Mouse (Mus musculus) small intestine, adult 10 weeks (tissue): ENCODE measurements around the gene Il17d. TPM values are rescaled to one million over a fixed set of nuclear protein-coding genes. Genes with fewer than 3 reads are reported as not detected.

Source experiments
- polyA plus RNA-seq: library from polyadenylated mRNA; stranded (reverse); fragments of 350-450 nt; fragmentation: Illumina TruSeq; extraction: RNeasy Lipid Tissue Mini Kit (QIAGEN cat#74804); gene quantifications from one replicate; pipeline ENCODE4 v1.2.3, GENCODE M21; 2014; ENCODE audit warnings: low replicate concordance

Gene Il17d
- polyA plus RNA-seq: 1.6 TPM

GRCm38 (mm10) chr14:57524671-57525387, at the start of gene Il17d:
Gene Il17d, plus strand, starts transcription at chr14:57524777.

GRCm38 (mm10) chr14:57571155-57572133, 46.9 kb downstream of the Il17d start, which contains the start of gene Eef1akmt1:
Gene Eef1akmt1, minus strand, starts transcription at chr14:57571612.

Other genes starting within 250 kb of the Il17d start
- gene Cryl1, start 126.2 kb upstream of the Il17d start, polyA plus RNA-seq: 50.4 TPM
- 11.5 TPM for gene Ift88, start 100.7 kb upstream of the Il17d start, polyA plus RNA-seq
- gene Eef1akmt1, start 46.8 kb downstream of the Il17d start, polyA plus RNA-seq: 4.5 TPM
- 15.4 TPM for gene Xpo4, start 140.7 kb downstream of the Il17d start, polyA plus RNA-seq
- gene Gm49361, start 221.3 kb downstream of the Il17d start, polyA plus RNA-seq: not detected
- gene Lats2, start 233.6 kb downstream of the Il17d start, polyA plus RNA-seq: 17.9 TPM